Mouse (Mus musculus) forebrain, embryonic 11.5 days (tissue): ENCODE measurements around the gene Pdzd2. TPM values are rescaled to one million over a fixed set of nuclear protein-coding genes. Genes with fewer than 3 reads are reported as not detected.

Experiments
- ATAC-seq: fragments of 200-750 bp; cut with Nextera tagmentation; replicated peaks from 2 replicates; pipeline ENCODE4 v1.8.0; 2017; ENCODE audit warnings: moderate TSS enrichment; ENCODE audit not compliant: low FRiP score
- DNase-seq: peaks from one replicate; pipeline ENCODE4 v3.0.0-alpha.2; 2017; ENCODE audit warnings: low spot score
- H3K27ac ChIP-seq: fragments of 300-500 bp; sonication (generic); 2 replicates; pipeline ENCODE4 v1.5.1; 2014; ENCODE audit warnings: low read depth, low read length
- H3K27me3 ChIP-seq: fragments of 300-500 bp; sonication (generic); 2 replicates; pipeline ENCODE4 v1.6.1; 2014; ENCODE audit warnings: mild to moderate bottlenecking, low read length, mixed read lengths; ENCODE audit not compliant: control insufficient read depth, insufficient read depth
- H3K36me3 ChIP-seq: fragments of 300-500 bp; sonication (generic); 2 replicates; pipeline ENCODE4 v1.6.1; 2014; ENCODE audit warnings: mild to moderate bottlenecking, low read length, moderate library complexity, mixed read lengths; ENCODE audit not compliant: control insufficient read depth, insufficient read depth
- H3K4me1 ChIP-seq: fragments of 300-500 bp; sonication (generic); replicated peaks from 2 replicates; pipeline ENCODE4 v1.6.1; 2014; ENCODE audit warnings: low read length, mixed read lengths; ENCODE audit not compliant: control insufficient read depth, insufficient read depth
- H3K4me2 ChIP-seq: fragments of 300-500 bp; sonication (generic); 2 replicates; pipeline ENCODE4 v1.6.1; 2014; ENCODE audit warnings: low read depth, mild to moderate bottlenecking, low read length, moderate library complexity, mixed read lengths; ENCODE audit not compliant: severe bottlenecking
- H3K4me3 ChIP-seq: fragments of 300-500 bp; sonication (generic); 2 replicates; pipeline ENCODE4 v1.5.1; 2014; ENCODE audit warnings: low read depth, low read length
- H3K9ac ChIP-seq: fragments of 300-500 bp; sonication (generic); 2 replicates; pipeline ENCODE4 v1.6.1; 2014; ENCODE audit warnings: low read length
- H3K9me3 ChIP-seq: fragments of 300-500 bp; sonication (generic); 2 replicates; pipeline ENCODE4 v1.6.1; 2016; ENCODE audit warnings: low read length, mixed read lengths; ENCODE audit not compliant: control insufficient read depth
- WGBS: fragments of 180-500 bp; shearing (Covaris S2); extraction: QIAGEN DNeasy Blood & Tissue Kit; methylation state at CpG from one replicate; pipeline ENCODE4 v1.1.7; 2014; 5-methylcytosine and 5-hydroxymethylcytosine counted together
- polyA plus RNA-seq: library from polyadenylated mRNA; unstranded; fragments of >200 nt; fragmentation: Nextera tagmentation; extraction: Ambion mirVana; gene quantifications from 2 replicates; pipeline ENCODE4 v1.2.1, GENCODE M21; 2014

Gene Pdzd2
- polyA plus RNA-seq, 1 experiment from 2014 or later: 6.0 TPM

DNA sequence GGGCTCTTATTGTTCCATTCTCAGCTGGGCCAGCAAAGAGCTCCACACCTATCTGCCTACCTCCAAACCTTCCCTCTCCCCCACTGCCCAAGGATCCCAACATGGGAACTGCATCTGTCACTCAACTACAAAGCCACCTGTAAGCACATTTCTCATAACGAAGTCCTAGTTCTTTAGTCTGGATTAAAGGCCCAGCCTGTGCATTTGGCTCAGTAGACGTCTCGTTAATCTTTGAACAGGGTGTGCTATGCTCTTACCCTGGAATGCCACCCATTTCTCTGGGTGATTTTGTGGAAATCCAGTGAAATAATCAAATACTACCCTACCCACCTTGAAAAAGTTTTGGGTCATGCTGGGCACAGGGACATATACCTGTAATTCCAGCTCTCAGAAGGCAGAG is 308.5 kb downstream of the Pdzd2 start:
- no peak overlapping the region for H3K9ac ChIP-seq
- H3K9me3 ChIP-seq: no peaks in the 10 kb centered on the region
- no peak overlapping the region for H3K4me2 ChIP-seq
- 77% methylated on average over 3 of the region's 3 CpGs for WGBS
- no peak overlapping the region for H3K4me3 ChIP-seq
- no peak for DNase-seq
- no peaks in the 10 kb centered on the region for H3K36me3 ChIP-seq
- no peaks in the 10 kb centered on the region for H3K4me1 ChIP-seq
- no peak overlapping the region for H3K27ac ChIP-seq
- H3K27me3 ChIP-seq: no peaks in the 10 kb centered on the region
- ATAC-seq: no peak

DNA sequence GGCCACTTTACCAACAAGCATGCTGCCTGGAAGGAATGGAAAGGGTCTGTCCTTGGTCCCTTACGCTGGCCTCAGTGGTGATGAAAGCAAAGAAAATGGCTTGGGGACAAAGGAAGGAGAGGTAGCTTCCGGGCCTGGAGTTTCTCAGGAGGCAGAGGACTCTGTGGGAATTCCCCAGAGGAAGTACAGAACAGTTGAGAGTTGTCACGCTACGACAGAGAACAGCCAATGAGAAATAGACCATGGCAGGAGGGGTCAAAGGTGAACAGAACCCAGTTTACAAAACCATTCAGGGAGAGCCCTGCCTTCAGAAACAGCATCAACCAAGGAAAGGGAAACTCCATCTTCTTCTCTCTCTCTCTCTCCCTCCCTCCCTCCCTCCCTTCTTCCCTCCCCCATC is 309.1 kb downstream of the Pdzd2 start:
- Histone ChIP-seq H3K9ac (no peak overlapping the region), H3K9me3 (no peaks in the 10 kb centered on the region), H3K4me1 (no peaks in the 10 kb centered on the region), H3K27me3 (no peaks in the 10 kb centered on the region), H3K36me3 (no peaks in the 10 kb centered on the region), H3K27ac (no peak overlapping the region), H3K4me2 (no peak overlapping the region), H3K4me3 (no peak overlapping the region)
- 74% methylated on average over 4 of the region's 4 CpGs for WGBS
- ATAC-seq (no peak), DNase-seq (no peak)

DNA sequence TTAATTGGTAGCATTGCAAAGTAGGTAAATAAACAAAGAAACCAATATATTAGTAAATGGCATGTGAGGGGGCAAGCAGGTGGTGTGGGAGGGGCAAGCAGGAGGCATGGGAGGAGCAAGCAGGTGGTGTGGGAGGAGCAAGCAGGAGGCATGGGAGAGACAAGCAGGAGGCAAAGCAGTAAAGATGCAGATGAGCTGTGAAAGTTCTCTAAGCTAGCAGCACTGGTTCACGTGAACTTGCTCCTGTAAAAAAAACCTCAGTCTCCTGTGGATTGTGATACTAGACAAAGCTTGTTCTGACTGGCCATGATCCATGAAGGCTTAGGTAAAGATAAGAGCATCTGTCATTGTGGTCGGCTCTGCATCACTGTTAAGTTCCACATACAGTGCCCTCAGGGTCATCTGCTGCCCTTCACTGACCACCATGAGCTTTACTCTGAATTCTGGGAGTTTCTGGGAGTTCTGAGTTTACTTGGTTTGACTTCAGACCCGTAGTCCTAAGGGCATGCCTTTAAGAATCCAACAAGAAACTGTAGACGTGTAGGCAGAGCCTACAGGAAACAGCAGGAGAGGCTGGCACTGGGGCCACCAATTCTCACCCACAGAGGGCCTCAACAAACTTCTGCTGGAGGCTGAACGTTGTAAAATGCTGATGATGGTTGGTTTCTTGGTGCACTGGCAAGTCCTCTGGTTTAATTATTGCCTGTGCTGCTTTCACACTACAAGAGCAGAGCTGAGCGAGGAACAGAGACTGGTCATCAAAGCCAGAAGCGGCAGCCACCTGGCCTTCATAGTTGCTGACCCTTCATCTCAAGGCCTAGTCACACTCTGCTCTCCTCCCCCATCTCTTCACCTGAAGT is 309.9 kb downstream of the Pdzd2 start:
- no peak for DNase-seq
- Histone ChIP-seq H3K9ac (no peak overlapping the region), H3K9me3 (no peaks in the 10 kb centered on the region), H3K4me3 (no peak overlapping the region), H3K4me1 (no peaks in the 10 kb centered on the region), H3K27ac (no peak overlapping the region), H3K4me2 (no peak overlapping the region), H3K36me3 (no peaks in the 10 kb centered on the region), H3K27me3 (no peaks in the 10 kb centered on the region)
- WGBS: 81% methylated on average over 7 of the region's 7 CpGs
- ATAC-seq: no peak

DNA sequence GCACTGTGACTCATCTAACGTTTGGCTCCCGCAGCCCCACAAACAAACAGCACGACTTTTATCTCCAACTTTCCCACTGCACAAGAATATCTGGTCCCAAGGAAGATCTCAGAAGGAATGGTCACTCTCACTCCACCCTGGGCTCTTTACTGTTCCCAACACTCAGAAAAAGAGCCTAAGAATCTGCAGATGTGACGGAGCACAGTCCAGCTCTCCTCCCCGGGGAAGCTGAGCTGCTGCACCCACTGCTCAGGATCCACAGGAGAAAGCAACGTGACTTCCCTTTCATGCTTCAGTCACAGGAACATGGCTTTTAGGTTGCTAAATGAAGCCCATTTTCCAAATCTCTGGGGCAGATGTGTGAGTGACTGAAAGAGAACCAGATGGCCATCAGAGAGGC is 311.9 kb downstream of the Pdzd2 start:
- H3K9me3 ChIP-seq: no peaks in the 10 kb centered on the region
- H3K4me3 ChIP-seq: no peak overlapping the region
- H3K27me3 ChIP-seq: no peaks in the 10 kb centered on the region
- no peak overlapping the region for H3K27ac ChIP-seq
- no peaks in the 10 kb centered on the region for H3K4me1 ChIP-seq
- DNase-seq (no peak), ATAC-seq (no peak)
- no peak overlapping the region for H3K9ac ChIP-seq
- H3K4me2 ChIP-seq: no peak overlapping the region
- H3K36me3 ChIP-seq: no peaks in the 10 kb centered on the region
- WGBS: 83% methylated on average over 6 of the region's 6 CpGs

DNA sequence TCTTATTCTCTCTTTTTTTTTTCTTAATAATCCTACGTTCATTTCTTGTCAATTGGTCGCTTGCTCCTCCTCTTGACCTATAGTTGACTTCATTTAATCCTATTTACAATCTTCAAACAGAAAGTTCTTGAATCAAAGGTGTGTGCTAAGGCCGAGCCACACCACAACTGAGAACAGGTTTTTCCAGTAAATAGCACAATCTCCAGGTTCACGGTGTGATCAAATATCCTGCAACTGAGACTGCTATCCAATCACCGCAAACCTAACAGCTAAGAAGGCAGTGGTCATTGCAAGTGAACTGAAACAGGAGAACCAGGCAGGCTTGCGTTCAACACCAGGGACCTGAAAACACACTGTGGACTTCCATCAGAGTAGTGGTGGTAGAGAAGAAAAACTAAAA is 313.4 kb downstream of the Pdzd2 start:
- H3K9ac ChIP-seq: no peak overlapping the region
- no peaks in the 10 kb centered on the region for H3K4me1 ChIP-seq
- WGBS: 83% methylated on average over 6 of the region's 6 CpGs
- DNase-seq (no peak), ATAC-seq (no peak)
- no peak overlapping the region for H3K4me3 ChIP-seq
- H3K9me3 ChIP-seq: no peaks in the 10 kb centered on the region
- H3K36me3 ChIP-seq: no peaks in the 10 kb centered on the region
- no peak overlapping the region for H3K4me2 ChIP-seq
- H3K27ac ChIP-seq: no peak overlapping the region
- no peaks in the 10 kb centered on the region for H3K27me3 ChIP-seq

DNA sequence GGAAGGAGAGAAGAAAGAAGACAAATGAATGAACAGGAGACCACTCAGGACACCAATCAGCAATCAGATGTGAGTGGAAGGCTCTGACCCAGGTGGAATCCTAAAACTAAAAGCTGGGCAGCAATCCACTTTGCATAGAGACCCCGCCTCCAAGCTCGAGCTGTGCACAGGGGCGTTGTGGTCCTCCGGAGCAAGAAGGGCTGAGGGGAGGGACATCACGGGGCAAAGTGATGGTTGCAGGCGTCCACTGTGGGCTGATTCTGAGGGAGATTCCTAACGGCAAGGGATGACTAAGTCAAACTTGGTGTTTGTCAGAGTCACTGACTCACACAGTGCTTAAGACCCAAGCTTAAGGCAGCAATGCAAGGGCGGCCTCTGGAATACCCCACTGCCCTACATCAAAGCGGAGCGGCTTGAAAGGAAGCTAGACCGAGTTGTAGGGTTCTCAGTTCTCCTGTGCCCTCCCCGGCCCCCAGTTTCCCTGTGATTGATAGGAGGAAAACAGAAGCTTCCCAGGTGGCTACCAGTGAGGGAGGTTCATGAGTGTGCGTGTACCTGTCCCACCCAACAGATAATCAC is 314.6 kb downstream of the Pdzd2 start:
- no peaks in the 10 kb centered on the region for H3K9me3 ChIP-seq
- H3K27ac ChIP-seq: no peak overlapping the region
- H3K4me1 ChIP-seq: no peaks in the 10 kb centered on the region
- no peak for DNase-seq
- 49% methylated on average over 13 of the region's 13 CpGs for whole genome bisulfite sequencing
- no peak overlapping the region for H3K4me3 ChIP-seq
- no peak for ATAC-seq
- H3K9ac ChIP-seq: no peak overlapping the region
- no peaks in the 10 kb centered on the region for H3K27me3 ChIP-seq
- no peak overlapping the region for H3K4me2 ChIP-seq
- H3K36me3 ChIP-seq: no peaks in the 10 kb centered on the region

DNA sequence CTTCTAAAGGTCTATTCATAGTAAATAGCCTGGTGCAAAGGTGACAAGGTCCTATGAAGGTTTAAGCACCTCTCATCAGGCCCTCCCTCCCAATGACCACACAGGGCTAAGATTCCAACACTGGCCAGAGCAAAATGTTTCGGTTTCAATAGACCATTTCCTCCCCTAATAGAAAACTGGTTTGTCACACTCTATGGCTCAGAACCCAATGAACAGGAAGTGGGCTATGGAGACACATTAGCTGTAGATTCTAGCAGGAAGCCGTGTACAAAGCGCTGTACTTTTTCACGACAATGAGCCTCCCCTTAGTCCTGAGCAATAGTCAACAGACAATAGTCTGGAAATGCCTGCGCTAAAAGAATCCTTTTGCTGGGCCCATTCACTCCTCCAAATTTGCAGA is 315.5 kb downstream of the Pdzd2 start:
- Histone ChIP-seq H3K4me3 (no peak overlapping the region), H3K9ac (no peak overlapping the region), H3K4me2 (no peak overlapping the region), H3K27me3 (no peaks in the 10 kb centered on the region), H3K9me3 (no peaks in the 10 kb centered on the region), H3K4me1 (no peaks in the 10 kb centered on the region), H3K27ac (no peak overlapping the region), H3K36me3 (no peaks in the 10 kb centered on the region)
- ATAC-seq (no peak), DNase-seq (no peak)
- 56% methylated on average over 5 of the region's 5 CpGs for WGBS

DNA sequence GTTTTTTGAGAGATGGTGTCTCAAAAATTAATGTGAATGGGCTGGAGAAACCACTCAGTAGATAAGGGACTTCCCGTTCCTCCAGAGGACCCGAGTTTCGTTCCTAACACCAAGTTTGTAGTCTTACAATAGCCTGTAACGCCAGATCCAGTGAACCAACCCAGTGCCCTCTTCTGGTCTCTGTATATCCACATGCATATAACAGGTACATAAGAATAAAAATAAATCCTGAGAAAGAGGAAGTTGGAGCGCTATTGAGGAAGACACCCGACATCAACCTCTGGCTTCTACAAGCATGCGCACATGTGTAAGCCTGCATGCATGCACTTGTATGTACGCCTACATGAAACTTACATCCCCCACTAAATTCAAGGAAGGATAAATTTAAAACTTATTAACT is 318.8 kb downstream of the Pdzd2 start:
- no peak overlapping the region for H3K9ac ChIP-seq
- no peaks in the 10 kb centered on the region for H3K4me1 ChIP-seq
- no peak overlapping the region for H3K27ac ChIP-seq
- no peak overlapping the region for H3K4me3 ChIP-seq
- no peak overlapping the region for H3K4me2 ChIP-seq
- H3K27me3 ChIP-seq: no peaks in the 10 kb centered on the region
- WGBS: 95% methylated on average over 8 of the region's 8 CpGs
- no peaks in the 10 kb centered on the region for H3K9me3 ChIP-seq
- no peaks in the 10 kb centered on the region for H3K36me3 ChIP-seq
- DNase-seq: no peak
- ATAC-seq: no peak

DNA sequence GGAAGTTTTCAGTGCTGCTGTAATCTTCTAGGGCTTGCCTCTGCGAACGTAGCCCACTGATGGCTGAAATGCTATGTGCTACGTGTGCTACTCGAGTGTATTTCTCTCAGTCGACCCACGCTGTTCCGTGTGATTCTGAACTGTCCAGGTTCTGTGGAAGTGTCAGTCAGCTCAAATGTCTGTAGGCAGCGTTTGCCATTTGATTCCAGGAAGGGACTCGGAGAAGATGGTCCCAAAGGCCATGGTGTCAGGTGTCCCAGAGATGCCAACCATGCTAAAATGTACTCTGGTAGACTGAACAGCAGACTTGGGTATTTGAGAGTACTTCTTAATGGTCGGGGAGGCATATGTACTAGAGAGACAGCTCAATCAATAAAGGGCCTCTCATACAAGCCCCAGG is 319.3 kb downstream of the Pdzd2 start:
- WGBS: 94% methylated on average over 10 of the region's 10 CpGs
- ATAC-seq: no peak
- Histone ChIP-seq H3K4me1 (no peaks in the 10 kb centered on the region), H3K9me3 (no peaks in the 10 kb centered on the region), H3K27me3 (no peaks in the 10 kb centered on the region), H3K4me2 (no peak overlapping the region), H3K27ac (no peak overlapping the region), H3K4me3 (no peak overlapping the region), H3K36me3 (no peaks in the 10 kb centered on the region), H3K9ac (no peak overlapping the region)
- no peak for DNase-seq
